Mouse (Mus musculus) cerebellum, adult 9-10 months (tissue): ENCODE measurements around the gene Cep170.
A peak's percentile ranks its signal among the peaks of the same experiment; 100 is the strongest.
"Not testable (repeated sequence)": the region's sequence is repeated elsewhere in the genome, so short reads cannot be mapped to it uniquely, and the experiment has no call there.

Experiments used
- DNase-seq: peaks from one replicate; pipeline ENCODE4 v3.0.0; 2022

The Cep170 gene

DNA sequence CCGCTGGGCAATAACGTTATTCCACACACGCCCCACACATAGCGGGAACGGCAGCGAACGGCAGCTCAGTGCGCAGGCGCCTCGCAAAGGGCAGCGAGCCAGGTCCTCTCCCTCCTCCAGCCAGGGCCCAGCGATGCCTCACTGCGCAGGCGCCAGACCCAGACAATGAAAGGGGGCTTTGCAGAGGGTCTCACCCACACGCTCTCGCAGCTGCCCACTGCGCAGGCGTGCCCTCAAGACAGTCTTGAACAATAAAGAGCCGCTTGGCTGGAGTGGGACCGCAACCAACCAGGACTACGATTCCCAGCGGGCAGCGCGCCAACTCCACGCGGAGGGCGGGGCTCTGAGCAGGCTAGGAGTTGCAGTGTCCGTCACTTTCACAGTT lies at the start of gene Cep170:
TSS of gene Cep170 (minus strand) at position 32 of the 385 bp plus-strand sequence.
- peak; percentile 97 for DNase-seq

DNA sequence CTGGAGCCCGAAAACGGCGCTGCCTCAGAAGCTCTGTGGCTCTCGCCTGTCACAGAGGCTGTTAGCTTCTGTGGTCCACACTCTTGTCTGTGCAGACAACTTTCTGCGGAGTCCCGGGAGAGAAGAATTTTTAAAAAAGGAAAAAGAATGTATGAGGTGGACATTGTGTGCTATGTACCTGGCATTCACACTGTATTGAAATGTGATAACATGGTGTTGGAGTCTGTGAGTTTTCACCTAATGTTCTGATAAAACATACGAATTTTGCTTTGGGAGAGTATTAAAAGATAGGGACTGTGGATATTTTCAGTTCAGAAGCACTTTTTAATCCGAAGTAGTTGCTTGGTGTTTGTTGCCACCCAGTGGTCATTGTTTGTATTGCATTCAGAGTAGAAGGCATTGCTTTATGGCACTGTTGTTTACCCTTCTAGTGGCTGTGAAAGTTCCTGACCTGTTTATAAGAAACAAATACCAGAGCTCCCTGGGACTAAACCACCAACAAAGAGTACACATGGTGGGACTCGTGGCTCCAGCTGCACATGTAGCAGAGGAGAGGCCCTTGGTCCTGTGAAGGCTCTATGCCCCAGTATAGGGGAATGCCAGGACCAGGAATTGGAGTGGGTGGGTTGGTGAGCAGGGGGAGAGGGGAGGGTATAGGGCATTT lies 48.2 kb upstream of the Cep170 start:
- peak; percentile 84 for DNase-seq

DNA sequence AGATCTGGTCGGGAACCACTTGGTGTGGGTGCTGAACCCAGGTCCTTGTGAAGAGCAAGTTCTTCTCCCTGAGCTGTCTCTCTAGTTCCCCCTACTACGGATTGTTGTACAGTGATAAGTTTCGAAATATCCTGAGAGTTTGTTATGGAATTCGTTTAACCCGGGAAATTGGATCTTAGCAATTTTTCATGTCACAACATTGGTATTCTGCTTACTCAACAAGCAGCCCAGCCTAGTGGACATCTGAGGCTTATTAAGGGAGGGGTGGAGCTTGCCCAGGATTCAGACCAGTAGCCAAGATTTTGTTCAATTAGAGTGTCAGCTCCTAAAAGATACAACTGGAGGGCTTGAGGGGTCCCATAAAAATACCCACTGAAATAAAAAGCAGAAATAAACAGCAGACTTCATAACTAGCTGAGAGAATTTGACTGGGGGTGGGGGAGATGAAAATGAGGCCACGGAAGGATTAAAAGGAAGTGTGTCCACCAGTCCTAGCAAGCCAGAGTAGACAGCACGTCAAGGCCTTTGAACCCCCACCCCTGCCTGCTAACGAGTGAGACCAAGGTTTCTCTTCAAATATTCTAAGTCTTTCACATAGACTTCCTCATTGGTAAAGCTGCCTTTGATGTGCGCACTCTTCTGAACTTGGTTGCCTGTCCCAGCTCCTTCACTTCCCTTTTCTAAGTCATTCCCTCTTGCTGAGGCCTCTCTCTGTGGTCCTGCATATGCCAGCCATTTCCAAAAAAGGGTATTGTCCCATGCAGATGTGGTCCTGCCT lies 39.1 kb upstream of the Cep170 start:
- no peak for DNase-seq

DNA sequence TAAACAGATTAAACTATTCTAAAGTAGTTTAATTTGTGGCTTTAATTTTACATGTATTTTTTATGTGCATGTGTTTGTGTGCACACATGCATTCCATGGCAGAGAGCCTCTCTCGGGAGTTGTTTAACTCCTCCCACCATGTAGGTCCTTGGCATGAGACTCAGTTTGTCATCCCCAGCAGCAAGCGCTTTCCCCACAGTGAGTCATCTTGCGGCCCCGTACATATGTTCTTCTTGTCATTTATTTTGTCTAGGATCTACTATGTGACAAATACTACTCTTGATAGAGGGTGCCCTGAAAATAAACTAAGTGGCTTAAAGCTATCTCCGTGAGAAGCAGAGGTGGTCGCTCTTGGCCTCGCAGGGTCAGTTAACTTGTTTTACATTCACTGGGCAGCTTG lies 37.5 kb upstream of the Cep170 start:
- DNase-seq = no peak

DNA sequence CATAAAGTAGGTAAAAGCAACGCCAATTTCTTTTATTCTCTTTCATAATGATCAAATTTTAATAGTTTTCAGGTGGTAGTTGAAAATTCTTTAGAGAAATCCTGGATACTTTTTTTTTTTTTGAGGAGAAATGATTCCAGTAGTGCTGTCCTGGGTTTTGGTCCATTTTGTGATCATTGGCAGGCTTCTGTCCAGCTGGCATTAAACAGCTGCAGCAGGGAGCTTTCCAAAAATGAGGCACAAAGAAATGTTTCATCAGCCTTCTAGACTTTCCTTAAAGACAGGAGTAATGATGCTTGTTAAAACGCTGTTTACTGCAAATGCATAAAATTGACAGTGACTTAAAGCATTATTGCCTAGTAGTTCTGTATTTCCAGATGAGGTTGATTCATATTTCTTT lies 35.5 kb upstream of the Cep170 start:
- DNase-seq = no peak

DNA sequence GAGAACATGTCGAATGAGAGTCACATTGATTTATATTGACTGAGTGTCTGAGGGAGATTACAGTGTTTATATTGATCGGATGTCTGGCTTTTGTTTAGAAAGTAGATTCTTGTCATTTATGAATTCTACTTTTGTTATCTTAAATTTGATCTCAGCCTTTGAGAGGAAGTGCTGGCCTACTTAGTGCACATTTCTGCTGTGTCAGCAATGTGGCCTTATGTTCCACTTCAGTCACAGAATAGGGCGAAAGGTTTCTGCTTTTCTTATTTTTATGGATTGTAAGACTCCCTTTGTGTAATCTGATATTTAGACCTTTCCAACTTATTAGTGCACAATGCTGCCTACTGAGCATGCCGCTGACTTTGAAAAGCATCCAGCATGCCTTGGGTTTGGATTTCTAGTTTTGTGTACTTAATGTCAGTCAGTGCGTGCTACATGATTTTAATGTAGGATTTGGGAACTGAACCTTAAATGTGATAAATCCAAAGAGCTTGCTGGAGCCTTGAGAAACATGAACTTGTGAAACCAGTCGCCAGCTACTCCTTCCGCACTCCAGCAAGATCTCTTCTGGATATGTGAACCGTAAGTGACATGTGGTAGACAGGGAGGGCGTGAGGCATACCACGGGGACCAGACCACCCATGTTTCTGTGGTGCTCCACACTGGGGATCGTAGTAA lies 34.9 kb upstream of the Cep170 start:
- DNase-seq = no peak

DNA sequence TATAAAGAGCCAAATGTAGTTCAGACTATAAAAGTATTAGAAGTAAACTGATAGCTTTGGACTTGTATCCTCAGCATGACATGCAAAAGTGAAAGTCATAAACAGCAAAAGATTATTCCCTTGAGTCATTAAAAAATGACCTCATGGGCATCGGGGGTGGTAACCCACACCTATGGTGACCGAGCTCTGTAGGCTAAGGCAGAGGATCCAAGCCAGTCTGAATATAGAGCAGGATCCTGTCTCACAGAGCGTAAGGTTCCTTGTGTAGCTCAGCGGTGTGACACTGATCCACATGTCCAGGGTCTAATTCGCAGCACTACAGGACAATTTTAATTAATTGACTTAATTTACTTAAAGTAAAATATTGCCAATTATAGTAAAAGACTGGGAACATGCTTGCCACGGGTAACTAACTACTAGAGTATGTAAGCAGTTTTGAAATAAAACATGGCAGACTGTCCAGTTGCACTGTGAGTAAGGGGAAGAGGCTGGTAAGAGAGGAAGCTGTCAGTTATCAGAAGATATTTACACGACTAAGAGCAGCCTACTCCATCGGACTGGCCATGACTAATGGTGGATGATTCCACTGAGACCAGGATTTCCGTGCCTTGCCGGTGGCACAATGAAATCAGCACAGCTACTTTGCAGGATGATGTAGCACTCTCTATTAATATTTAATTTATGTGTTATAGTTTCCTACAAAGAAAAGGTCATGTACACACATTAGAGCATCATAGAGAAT lies 33.4 kb upstream of the Cep170 start:
- no peak for DNase-seq

DNA sequence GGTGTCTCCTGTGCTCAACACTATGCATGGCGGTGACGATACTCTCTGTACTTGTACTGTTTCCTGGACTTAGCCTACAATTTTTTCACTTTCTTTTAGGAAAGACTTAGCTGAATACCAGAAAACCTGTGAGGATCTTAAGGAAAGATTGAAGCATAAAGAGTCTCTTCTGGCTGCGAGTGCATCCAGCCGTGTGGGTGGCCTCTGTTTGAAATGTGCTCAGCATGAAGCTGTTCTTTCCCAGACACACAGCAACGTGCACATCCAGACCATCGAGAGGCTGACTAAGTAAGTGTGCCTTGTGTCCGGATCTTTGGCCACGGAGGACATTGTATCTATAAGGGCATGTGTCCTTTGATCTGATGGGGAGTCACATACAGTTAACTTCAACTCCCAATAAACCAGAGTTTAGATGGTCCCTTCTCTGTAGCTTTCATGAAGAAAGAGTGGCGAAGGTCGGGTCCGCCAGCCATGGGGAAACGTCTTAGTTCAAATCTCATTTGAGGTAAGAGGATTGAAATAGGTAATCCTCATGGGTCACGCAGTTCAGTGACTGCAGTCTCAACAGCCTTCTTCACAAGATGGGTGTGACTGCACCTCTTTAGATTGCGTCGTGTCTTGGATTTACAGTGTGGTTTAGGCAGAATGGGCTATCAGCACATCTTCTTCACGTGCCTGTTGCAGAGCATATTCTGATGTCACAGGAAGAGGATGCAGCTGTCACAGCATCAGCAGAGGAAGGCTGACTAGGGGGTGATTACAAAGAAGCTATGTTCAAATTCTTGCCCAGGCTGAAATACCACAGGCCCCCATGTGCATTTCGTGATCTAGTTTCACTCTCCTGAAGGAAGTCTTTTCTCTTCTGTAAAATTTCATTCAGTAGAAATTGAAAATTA lies 31.5 kb upstream of the Cep170 start:
- no peak for DNase-seq

DNA sequence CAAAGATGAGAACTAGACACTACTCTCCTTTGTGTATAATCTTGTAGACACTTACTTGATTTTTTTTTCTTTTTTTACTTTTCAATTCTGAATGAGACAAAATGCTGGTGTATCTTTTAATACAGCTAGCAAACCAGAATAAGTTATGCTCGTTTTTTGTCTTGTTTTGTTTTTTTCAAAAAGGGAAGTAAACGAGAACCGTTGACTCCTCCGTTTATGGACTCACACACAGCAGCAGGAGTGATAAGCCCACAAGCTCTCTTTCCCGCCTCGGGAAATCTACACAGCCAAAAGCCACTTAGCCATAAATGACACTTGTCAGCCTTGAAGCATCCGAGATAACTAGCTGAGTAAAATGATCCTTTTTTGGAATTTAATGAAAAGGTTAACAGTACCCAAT lies 22.7 kb upstream of the Cep170 start:
- not testable (repeated sequence) for DNase-seq

DNA sequence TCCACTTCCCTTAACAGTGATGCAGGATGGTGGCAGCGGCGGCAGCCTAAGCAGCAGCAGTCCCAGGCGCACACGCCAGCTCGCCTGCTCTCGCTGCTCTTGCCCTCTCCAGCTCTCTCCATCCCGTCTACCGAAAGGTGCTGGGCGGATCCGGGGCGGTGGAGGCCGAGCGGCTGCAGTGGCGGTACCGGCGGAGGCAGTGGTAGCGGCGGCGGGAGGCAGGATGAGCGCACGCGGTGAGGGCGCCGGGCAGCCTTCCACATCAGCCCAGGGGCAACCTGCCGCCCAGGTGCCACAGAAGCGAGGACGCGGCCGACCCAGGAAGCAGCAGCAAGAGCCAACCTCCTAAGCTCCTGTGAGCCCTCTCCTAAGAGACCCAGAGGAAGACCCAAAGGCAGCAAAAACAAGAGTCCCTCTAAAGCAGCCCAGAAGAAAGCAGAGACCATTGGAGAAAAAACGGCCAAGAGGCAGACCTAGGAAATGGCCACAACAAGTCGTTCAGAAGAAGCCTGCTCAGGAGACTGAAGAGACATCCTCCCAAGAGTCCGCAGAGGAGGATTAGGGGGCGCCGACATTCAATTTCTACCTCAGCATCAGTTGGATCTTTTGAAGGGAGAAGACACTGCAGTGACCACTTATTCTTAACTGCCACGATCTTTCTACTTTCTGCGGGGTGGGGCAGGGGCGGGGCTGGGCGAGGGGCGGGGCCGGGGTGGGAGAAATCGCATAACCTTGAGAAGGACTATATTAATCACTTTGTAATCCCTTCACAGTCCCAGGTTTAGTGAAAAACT lies 21.8 kb upstream of the Cep170 start:
- DNase-seq = no peak

DNA sequence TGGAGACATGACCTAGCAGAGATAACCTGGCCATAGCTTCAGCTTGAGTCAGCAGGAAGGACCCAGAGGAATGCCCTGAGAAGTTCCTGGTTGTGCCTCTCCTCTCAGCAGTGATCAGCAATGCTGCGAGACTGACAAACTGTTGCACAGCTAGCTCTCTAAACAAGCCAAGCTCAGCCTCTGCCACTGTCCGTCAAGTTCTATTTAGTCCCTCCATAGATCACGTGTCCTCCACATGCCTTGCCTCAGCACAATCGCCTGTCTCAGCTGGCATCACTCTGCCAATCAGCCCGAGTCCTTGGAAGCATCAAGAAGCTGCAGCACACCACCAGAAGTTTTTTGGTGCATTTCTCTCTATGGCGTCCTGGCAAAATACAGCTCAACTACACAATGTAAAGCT lies 21.0 kb upstream of the Cep170 start:
- no peak for DNase-seq

DNA sequence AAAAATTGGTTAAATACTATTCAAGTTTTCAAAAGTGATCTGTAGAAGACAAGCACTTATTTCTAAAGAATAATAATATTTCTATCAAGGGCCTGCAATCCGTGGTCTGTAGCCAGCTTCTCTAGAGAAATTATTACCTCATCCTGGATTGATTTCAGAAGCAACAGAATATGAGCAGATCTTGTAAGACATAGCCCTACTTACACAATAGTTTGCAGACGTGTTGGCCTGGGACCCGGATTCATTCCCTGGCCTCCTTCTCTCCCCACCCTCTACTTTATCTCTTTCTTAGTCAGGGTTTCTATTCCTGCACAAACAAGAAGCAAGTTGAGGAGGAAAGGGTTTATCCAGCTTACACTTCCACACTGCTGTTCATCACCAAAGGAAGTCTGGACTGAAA lies 20.1 kb upstream of the Cep170 start:
- DNase-seq = no peak

DNA sequence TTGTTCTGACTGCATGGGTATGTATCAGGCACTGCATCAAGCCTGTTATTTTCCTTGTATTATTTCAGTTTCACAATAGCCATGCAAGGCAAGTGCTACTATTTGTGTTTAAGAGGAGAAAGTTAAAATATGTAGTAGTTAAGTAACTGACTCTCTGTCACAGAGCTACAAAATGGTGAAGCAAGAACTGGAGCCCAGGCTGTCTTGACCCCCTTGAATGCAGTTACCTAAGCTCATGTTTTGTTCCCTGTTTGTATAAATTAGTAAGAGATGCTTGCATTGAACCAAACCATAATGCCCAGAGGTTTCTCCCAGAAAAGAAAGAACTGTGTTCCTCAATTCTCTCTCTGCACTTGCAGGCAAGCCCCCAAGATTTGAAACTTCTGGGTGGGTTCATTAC lies 19.4 kb upstream of the Cep170 start:
- no peak for DNase-seq

DNA sequence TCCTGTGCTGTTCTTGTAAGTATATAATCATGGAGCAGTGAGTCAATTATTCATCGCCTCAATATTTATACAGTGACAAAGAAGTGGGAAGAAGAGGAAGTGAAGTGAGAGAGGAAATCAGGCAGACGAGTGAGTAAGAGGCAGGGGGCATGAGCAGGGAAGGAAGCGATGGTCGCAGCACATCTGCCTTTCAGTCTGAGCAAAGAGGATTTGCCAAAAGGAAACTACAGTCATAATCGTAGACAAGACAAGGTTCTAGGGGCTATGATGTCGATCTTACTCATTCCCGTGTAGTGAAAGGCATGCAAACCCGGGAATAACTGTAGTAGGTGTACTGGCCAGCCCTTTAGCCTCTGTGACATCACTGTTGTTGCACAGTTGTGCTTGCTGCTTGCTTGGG lies 18.7 kb upstream of the Cep170 start:
- no peak for DNase-seq

DNA sequence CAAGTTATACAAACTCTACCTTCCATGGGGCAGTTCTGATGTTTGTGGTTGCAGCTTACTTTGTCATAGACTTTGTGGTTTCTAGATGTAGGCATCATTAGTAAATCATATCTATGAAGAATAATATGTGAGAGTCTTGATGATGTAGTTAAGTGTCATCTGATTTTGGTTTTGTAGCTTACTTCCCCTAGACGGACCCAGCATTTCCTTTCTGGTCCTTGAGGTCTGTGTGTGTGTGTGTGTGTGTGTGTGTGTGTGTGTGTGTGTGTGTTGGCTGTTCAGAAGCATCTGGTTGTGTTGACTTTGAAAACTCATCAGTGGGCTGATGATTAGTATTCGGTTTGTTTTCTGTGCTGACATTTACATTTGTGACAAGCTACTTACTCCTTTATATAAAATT lies 18.2 kb upstream of the Cep170 start:
- no peak for DNase-seq

DNA sequence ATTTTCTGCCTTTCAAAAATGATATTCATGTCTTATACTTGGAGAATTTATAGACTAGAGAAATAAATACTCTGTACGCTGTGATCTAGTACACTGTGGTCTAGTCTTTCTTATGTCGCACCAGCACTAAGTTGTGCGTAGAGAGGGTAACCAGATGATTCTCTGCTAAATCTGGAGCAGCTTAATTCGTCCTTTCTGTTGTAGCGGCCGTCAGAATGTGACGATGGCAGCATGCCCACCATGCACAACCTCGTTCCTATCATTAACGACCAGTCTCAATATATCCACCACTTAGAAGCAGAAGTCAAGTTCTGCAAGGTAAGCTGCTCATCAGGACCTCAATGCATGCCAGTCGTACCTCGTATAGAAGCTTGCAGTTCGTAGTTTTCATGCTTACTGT lies 14.8 kb upstream of the Cep170 start:
- no peak for DNase-seq

DNA sequence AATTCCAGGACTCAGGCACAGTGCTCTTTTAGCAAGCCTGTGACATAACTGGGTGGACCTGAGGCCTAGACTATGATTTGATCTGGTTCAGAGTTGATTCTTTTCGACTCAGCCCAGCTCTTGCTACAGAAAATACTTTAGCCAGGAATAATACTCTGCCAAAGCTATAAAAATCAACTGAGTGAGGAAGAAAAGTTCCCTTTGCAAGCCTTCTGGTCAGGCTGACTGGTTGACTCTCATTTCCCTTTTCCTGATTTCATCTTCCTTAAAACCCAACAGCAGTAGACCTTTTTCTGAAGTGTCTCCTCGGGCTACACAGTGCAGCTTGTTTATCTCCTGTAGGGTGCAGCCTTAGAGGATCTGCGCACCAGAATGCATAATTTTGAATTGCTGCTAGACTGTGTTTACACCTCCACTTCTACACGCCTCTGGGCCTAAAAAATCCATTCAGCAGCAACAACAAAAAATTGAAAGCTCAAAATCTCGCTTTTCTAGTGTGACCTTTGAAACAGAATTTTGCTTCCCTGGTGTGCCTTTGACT lies 14.1 kb upstream of the Cep170 start:
- DNase-seq = no peak

DNA sequence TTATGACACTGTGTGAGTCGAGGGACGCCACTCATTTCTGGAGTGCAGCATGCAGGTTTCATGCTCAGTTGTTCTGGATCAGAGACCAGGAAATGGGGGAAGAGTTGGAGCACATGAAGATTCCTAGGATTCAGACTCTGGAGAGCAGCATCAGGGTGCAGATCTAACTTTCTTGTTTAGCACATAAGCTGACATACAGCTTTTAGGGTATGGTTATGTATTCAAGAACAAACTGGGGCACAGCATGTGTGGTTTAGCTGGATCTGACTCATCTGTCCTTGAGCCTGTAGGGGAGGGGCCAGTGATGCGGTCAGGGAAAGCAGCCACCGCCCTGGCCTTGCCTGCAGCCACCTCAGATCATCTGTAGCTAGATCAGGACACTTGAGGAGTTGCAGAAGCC lies 13.5 kb upstream of the Cep170 start:
- DNase-seq = no peak

DNA sequence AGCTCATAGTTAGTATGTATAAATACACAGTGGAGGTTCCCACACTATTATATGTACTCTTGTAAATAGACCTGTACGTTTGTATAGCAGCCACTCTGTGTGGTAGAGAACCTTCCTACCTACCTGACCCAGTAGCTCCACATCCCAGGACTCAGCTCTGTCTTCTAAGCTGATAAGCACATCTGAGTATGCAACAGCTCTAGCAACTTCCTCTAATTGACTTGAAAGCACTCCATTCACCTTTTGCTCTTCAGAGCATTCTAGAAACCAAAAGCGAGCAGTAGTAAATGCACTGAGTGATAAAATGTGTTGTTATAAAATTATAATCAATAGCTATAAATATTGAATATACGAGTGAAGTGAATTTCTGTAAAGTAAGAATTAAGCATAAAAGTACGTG lies 13.1 kb upstream of the Cep170 start:
- no peak for DNase-seq

DNA sequence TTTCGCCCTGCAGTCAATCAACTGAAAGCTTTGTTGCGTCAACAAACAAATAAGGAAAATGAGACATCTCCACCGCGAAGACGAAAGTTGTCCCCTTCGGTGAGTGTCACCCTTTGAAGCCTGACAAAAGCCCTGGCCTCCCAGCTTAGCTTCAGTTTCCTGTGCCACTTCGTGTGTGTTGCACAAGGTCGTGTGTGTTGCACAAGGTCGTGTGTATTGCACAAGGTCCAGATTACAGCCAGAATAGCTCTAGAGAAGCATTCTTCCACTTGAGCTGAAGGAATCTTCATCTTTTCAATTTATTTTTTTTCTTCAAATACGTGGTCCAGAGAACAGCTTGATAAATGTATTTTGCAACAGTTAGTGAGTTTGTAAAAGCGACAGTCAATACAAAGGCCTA lies 12.3 kb upstream of the Cep170 start:
- no peak for DNase-seq

DNA sequence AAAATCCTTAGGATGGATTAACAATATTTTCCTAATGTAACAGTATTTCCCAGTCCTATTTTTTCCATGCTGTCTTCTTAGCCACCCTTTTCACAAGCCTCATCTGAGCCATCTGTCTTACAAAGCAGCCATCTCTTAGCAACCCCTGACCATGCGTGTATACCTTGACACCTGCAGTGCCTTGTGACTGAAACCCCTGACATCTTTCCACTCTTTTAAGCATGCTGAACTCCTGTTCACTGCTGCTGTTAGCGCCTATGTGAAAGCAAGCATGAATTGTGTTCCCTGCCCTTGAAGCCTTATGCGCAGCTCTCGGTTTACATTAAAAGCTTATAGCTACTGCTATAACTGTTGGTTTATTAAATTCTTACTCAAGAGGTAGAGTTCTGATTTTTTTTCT lies 11.2 kb upstream of the Cep170 start:
- DNase-seq = no peak
